Mouse (Mus musculus) C3H10T1/2 (cell line): ENCODE measurements around the gene Cubn. TPM values are rescaled to one million over a fixed set of nuclear protein-coding genes. Genes with fewer than 3 reads are reported as not detected.

ENCODE experiments used
- polyA plus RNA-seq, 2 experiments: library from polyadenylated mRNA; unstranded; fragments of >200 nt; fragmentation: generic; extraction: Trizol; gene quantifications; one replicate each; pipeline ENCODE4 v1.2.1; 2012; ENCODE audit warnings: missing spikeins in 2 of 2

The Cubn gene
- polyA plus RNA-seq: under 1 TPM; 0.04 to 0.30 TPM

GRCm38 (mm10) chr2:13491734-13492133 lies at the start of gene Cubn:
TSS of gene Cubn (minus strand) at chr2:13491813.

GRCm38 (mm10) chr2:13271165-13271957 lies 220.3 kb downstream of the Cubn start, which contains the start of gene Rsu1:
TSS of gene Rsu1 (minus strand) at chr2:13271415.

Other genes starting within 250 kb of the Cubn start
- gene Rsu1, start 220.4 kb downstream of the Cubn start, polyA plus RNA-seq: 10 to 100 TPM; 18.1 to 97.4 TPM
- gene Trdmt1, start 52.9 kb upstream of the Cubn start, polyA plus RNA-seq: under 1 TPM; 0.11 to 0.94 TPM
- gene Vim, start 82.1 kb upstream of the Cubn start, polyA plus RNA-seq: 1,000 to 10,000 TPM; 3,783 to 7,841 TPM